Mouse (Mus musculus): ENCODE measurements around the gene Ermn. TPM values are rescaled to one million over a fixed set of nuclear protein-coding genes. Genes with fewer than 3 reads are reported as not detected.

Ermn gene
- total and polyA plus RNA-seq, 3 experiments = 0.11 TPM; not detected in 2

- TF ChIP-seq GATA1 (IDR thresholded peaks at IDR 0.05; ENCODE audit: borderline replicate concordance, low read length) (no peak), CTCF (IDR thresholded peaks at IDR 0.05; ENCODE audit: low read depth, low read length) (no peak), GATA2 (IDR thresholded peaks at IDR 0.05; ENCODE audit: borderline replicate concordance, low read depth, low read length) (no peak), POLR2AphosphoS5 (IDR thresholded peaks at IDR 0.05; ENCODE audit: insufficient replicate concordance, low read depth, low read length) (no peak), TAL1 (conservative IDR thresholded peaks at IDR 0.05; ENCODE audit: low read depth, low read length) (no peak)
- H3K4me3 ChIP-seq (ENCODE audit: low read depth, low read length) = no peak overlapping the region
- no peaks in the 10 kb centered on the region for H3K36me3 ChIP-seq (replicated peaks)
- no peaks in the 10 kb centered on the region for H3K27me3 ChIP-seq (ENCODE audit: insufficient read depth, low read length)
- ATAC-seq (ENCODE audit: extremely low read depth, insufficient number of reproducible peaks, low FRiP score, poor library complexity, severe bottlenecking) (no peak), DNase-seq (ENCODE audit: low spot score) (no peak)
- no peaks in the 10 kb centered on the region for H3K4me1 ChIP-seq (ENCODE audit: insufficient read depth, low read depth, low read length)
- H3K9me3 ChIP-seq (replicated peaks) = peaks cover 5% of the 10 kb centered on the region
These were observed 45.6 kb downstream of the Ermn start for GRCm38 (mm10) chr2:58007081-58007480.

DNA sequence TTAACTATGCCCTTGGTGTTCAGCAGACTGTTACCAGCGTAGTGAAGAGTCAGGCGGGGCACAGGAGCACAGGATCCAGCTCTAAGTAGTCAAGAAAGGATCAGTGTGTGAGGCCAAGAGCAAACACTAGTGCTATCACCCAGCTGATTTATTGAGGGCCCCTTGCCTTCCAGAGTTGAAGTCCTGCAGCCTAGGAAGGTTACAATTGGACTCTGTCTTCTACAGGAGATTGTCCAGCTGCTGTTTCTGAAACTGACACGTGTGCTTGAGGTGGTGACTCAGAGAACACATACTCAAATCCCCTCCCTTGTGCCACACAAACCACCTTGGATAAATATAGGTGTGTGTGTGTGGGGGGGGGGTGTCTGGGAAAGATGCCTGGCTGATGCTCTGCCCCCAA is 51.2 kb downstream of the Ermn start:
- no peak for ATAC-seq (ENCODE audit: extremely low read depth, insufficient number of reproducible peaks, low FRiP score, poor library complexity, severe bottlenecking)
- Histone ChIP-seq H3K9me3 (replicated peaks) (peaks cover 17% of the 10 kb centered on the region), H3K4me1 (ENCODE audit: insufficient read depth, low read depth, low read length) (no peaks in the 10 kb centered on the region), H3K4me3 (ENCODE audit: low read depth, low read length) (no peak overlapping the region), H3K27me3 (ENCODE audit: insufficient read depth, low read length) (no peaks in the 10 kb centered on the region), H3K36me3 (replicated peaks) (no peaks in the 10 kb centered on the region)
- TF ChIP-seq CTCF (IDR thresholded peaks at IDR 0.05; ENCODE audit: low read depth, low read length) = no peak
- no peak for TF ChIP-seq GATA2 (IDR thresholded peaks at IDR 0.05; ENCODE audit: borderline replicate concordance, low read depth, low read length)
- no peak for TF ChIP-seq POLR2AphosphoS5 (IDR thresholded peaks at IDR 0.05; ENCODE audit: insufficient replicate concordance, low read depth, low read length)
- no peak for TF ChIP-seq TAL1 (conservative IDR thresholded peaks at IDR 0.05; ENCODE audit: low read depth, low read length)
- no peak for TF ChIP-seq GATA1 (IDR thresholded peaks at IDR 0.05; ENCODE audit: borderline replicate concordance, low read length)
- DNase-seq (ENCODE audit: low spot score) = no peak

- Histone ChIP-seq H3K36me3 (replicated peaks) (no peaks in the 10 kb centered on the region), H3K4me3 (ENCODE audit: low read depth, low read length) (no peak within 1 kb of the TSS), H3K9me3 (replicated peaks) (peaks cover 12% of the 10 kb centered on the region), H3K27me3 (ENCODE audit: insufficient read depth, low read length) (no peaks in the 10 kb centered on the region), H3K4me1 (ENCODE audit: insufficient read depth, low read depth, low read length) (no peaks in the 10 kb centered on the region)
- ATAC-seq (ENCODE audit: extremely low read depth, insufficient number of reproducible peaks, low FRiP score, poor library complexity, severe bottlenecking) (no peak), DNase-seq (ENCODE audit: low spot score) (no peak)
- TF ChIP-seq POLR2AphosphoS5 (IDR thresholded peaks at IDR 0.05; ENCODE audit: insufficient replicate concordance, low read depth, low read length) (no peak), GATA2 (IDR thresholded peaks at IDR 0.05; ENCODE audit: borderline replicate concordance, low read depth, low read length) (no peak), TAL1 (conservative IDR thresholded peaks at IDR 0.05; ENCODE audit: low read depth, low read length) (no peak), GATA1 (IDR thresholded peaks at IDR 0.05; ENCODE audit: borderline replicate concordance, low read length) (no peak), CTCF (IDR thresholded peaks at IDR 0.05; ENCODE audit: low read depth, low read length) (no peak)
These were observed 54.8 kb downstream of the Ermn start, which contains the start of gene Galnt5 for GRCm38 (mm10) chr2:57997752-57998430. Galnt5 (plus strand) TSS chr2:57997884.

Other genes with a start within 250 kb of the Ermn start
- not detected in 2 replicates for gene Galnt5, start 55.0 kb downstream of the Ermn start, total RNA-seq (2014; fragmentation: Nextera tagmentation)
- gene Galnt5, start 55.0 kb downstream of the Ermn start, total RNA-seq (2017) = not detected in 2 replicates
- gene Galnt5, start 55.0 kb downstream of the Ermn start, polyA plus RNA-seq (2012) = not detected in 2 replicates
- gene Cytip, start 142.7 kb upstream of the Ermn start, total RNA-seq (2014; fragmentation: Nextera tagmentation) = not detected in 2 replicates
- 0.05 TPM in 1 of 2 replicates, not detected in the other for gene Cytip, start 142.7 kb upstream of the Ermn start, total RNA-seq (2017)
- gene Cytip, start 142.7 kb upstream of the Ermn start, polyA plus RNA-seq (2012) = not detected in 2 replicates